Mouse (Mus musculus) liver, embryonic 12.5 days (tissue): ENCODE results near the gene Fam24a. TPM values are rescaled to one million over a fixed set of nuclear protein-coding genes. Genes with fewer than 3 reads are reported as not detected.

Source experiments
- ATAC-seq: fragments of 200-750 bp; cut with Nextera tagmentation; 2 replicates; pipeline ENCODE4 v1.8.0; 2017; ENCODE audit warnings: moderate number of reproducible peaks, mild to moderate bottlenecking, moderate library complexity
- H3K27ac ChIP-seq: fragments of 300-500 bp; sonication (generic); 2 replicates; pipeline ENCODE4 v1.5.1; 2016; ENCODE audit warnings: mild to moderate bottlenecking
- H3K27me3 ChIP-seq: fragments of 300-500 bp; sonication (generic); replicated peaks from 2 replicates; pipeline ENCODE4 v1.6.1; 2016; ENCODE audit warnings: mild to moderate bottlenecking, moderate library complexity
- H3K36me3 ChIP-seq: fragments of 300-500 bp; sonication (generic); 2 replicates; pipeline ENCODE4 v1.6.1; 2016; ENCODE audit warnings: mild to moderate bottlenecking, moderate library complexity
- H3K4me1 ChIP-seq: fragments of 300-500 bp; sonication (generic); 2 replicates; pipeline ENCODE4 v1.6.1; 2016
- H3K4me2 ChIP-seq: fragments of 300-500 bp; sonication (generic); 2 replicates; pipeline ENCODE4 v1.6.1; 2016; ENCODE audit warnings: mild to moderate bottlenecking, moderate library complexity
- H3K4me3 ChIP-seq: fragments of 300-500 bp; sonication (generic); 2 replicates; pipeline ENCODE4 v1.5.1; 2016; ENCODE audit warnings: mild to moderate bottlenecking, moderate library complexity
- H3K9ac ChIP-seq: fragments of 300-500 bp; sonication (generic); 2 replicates; pipeline ENCODE4 v1.6.1; 2016; ENCODE audit warnings: mild to moderate bottlenecking, moderate library complexity
- H3K9me3 ChIP-seq: fragments of 300-500 bp; sonication (generic); replicated peaks from 2 replicates; pipeline ENCODE4 v1.6.1; 2016; ENCODE audit warnings: mild to moderate bottlenecking, moderate library complexity
- WGBS: fragments of 180-500 bp; shearing (Covaris S2); methylation state at CpG from one replicate; pipeline ENCODE4 v1.1.7; 2016; ENCODE audit not compliant: insufficient replicate concordance; 5-methylcytosine and 5-hydroxymethylcytosine counted together
- polyA plus RNA-seq: library from polyadenylated mRNA; unstranded; fragments of >200 nt; fragmentation: Nextera tagmentation; extraction: Ambion mirVana; gene quantifications from 2 replicates; pipeline ENCODE4 v1.2.1, GENCODE M21; 2016

Fam24a gene
- polyA plus RNA-seq, result not detected in 2 replicates

DNA sequence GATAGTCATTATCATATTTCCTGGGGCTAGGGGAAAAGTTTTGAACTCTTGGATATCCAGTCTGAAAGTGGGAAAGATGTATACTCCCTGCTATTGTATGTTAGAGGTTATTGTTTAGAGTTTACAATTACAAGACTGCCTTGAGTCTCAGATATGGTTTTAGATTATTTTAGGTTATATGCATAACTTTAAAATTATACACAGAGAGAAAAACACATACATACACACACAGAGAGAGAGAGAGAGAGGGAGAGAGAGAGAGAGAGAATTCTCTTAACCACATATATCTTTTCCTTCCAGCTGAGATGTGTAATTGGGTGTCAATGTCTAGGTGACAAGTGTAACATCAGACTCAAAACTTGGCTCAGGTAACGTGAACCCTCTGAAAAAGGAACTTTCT lies at the start of gene Fam24a:
Fam24a (plus strand) TSS at position 301 of the 400 bp plus-strand sequence.
- Histone ChIP-seq H3K9me3 (no peaks in the 10 kb centered on the region), H3K4me1 (no peaks in the 10 kb centered on the region), H3K36me3 (peaks cover 7% of the 10 kb centered on the region), H3K27ac (no peak within 1 kb of the TSS), H3K27me3 (no peaks in the 10 kb centered on the region), H3K4me2 (no peak within 1 kb of the TSS), H3K9ac (no peak within 1 kb of the TSS), H3K4me3 (no peak within 1 kb of the TSS)
- no peak for ATAC-seq
- 49% methylated on average over 1 of the region's 1 CpGs for WGBS

DNA sequence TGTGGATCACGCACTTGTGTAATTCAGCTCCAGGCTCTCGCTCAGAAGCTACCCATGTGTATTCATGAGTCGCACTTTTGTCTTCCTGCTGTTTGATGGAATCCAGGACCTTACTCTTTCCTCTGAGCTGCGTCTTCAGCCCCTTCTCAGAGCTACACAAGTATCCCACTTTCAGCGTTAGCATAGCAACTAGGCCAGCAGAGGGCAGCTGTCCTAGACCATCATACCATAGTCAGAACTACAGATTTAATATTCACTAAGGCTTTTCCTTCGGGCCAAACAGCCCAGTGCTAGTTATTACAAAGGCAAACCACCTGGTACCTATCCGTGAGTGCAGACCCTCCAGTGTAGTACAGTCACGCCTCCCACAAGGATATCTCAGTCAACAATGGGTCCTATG lies 36.5 kb upstream of the Fam24a start:
- H3K36me3 ChIP-seq, result no peaks in the 10 kb centered on the region
- H3K4me2 ChIP-seq, result no peak overlapping the region
- no peak overlapping the region for H3K9ac ChIP-seq
- ATAC-seq, result no peak
- no peak overlapping the region for H3K27ac ChIP-seq
- no peaks in the 10 kb centered on the region for H3K4me1 ChIP-seq
- WGBS, result 63% methylated on average over 8 of the region's 8 CpGs
- no peak overlapping the region for H3K4me3 ChIP-seq
- H3K27me3 ChIP-seq, result no peaks in the 10 kb centered on the region
- H3K9me3 ChIP-seq, result no peaks in the 10 kb centered on the region

DNA sequence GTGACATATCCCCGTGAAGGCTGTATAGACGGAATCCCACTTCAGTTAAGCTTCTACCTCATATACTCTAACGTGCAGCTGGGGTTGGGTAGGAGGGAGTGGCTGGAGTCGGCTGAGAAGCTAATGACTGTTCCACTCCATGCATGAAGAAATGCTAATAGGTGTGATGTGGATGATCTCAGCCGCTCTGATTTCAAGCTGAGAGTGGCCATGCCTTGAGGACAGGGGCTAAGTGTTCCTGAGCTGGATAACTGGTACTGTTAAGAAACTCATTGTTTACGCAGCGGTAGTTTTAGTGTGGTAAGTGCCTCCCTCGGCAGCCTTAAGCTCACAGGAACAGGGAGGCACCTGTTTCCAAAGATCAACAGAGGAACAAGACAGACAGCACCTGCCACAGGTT lies 30.3 kb upstream of the Fam24a start:
- Histone ChIP-seq H3K27ac (no peak overlapping the region), H3K4me2 (no peak overlapping the region), H3K9me3 (no peaks in the 10 kb centered on the region), H3K4me3 (no peak overlapping the region), H3K36me3 (no peaks in the 10 kb centered on the region), H3K4me1 (no peaks in the 10 kb centered on the region), H3K9ac (no peak overlapping the region), H3K27me3 (no peaks in the 10 kb centered on the region)
- WGBS, result 60% methylated on average over 8 of the region's 8 CpGs
- no peak for ATAC-seq

DNA sequence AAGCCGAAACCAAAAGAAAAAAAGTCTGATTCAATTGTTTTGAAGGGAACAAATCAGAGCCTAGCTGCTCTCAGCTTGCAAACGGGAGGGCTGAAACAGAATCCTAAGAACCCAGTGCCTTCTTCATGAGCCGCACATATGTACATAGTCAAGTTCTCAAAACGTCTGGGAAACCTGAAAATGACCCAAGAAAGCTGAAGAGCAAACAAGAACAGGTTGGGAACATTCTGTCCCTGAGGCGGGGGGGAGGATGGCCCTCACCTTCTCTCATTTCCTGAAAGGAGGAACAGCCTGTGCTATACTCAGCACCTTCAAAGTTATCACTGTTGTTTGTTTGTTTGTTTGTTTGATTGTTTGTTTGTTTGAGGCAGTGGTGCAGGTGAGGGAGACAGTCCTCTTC lies 26.9 kb upstream of the Fam24a start:
- no peaks in the 10 kb centered on the region for H3K36me3 ChIP-seq
- H3K4me3 ChIP-seq, result no peak overlapping the region
- no peak overlapping the region for H3K4me2 ChIP-seq
- no peak overlapping the region for H3K9ac ChIP-seq
- WGBS, result 59% methylated on average over 5 of the region's 5 CpGs
- no peaks in the 10 kb centered on the region for H3K4me1 ChIP-seq
- H3K27me3 ChIP-seq, result no peaks in the 10 kb centered on the region
- H3K27ac ChIP-seq, result no peak overlapping the region
- ATAC-seq, result no peak
- H3K9me3 ChIP-seq, result no peaks in the 10 kb centered on the region

DNA sequence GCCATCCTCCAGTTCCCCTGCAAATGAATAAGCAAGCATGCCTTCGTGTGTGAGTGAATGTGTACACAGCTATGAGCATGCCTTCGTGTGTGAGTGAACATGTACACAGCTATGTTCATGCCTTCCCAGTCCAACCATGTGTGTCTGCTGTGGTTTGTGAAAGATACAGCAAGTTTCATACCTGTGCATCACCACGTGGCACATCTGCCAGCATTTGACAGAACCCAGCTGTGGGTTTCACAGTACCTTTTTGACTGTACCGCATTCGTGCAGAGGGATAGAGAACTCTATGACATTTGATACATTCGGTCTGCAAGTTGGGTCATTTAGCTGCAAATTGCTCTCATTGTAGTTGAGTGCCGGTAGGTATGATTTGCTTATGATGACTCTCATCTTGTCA lies 19.2 kb upstream of the Fam24a start:
- Histone ChIP-seq H3K27ac (no peak overlapping the region), H3K36me3 (no peaks in the 10 kb centered on the region), H3K9ac (no peak overlapping the region), H3K4me1 (no peaks in the 10 kb centered on the region), H3K4me3 (no peak overlapping the region), H3K9me3 (no peaks in the 10 kb centered on the region), H3K4me2 (no peak overlapping the region), H3K27me3 (no peaks in the 10 kb centered on the region)
- ATAC-seq, result no peak
- WGBS, result 63% methylated on average over 7 of the region's 7 CpGs

DNA sequence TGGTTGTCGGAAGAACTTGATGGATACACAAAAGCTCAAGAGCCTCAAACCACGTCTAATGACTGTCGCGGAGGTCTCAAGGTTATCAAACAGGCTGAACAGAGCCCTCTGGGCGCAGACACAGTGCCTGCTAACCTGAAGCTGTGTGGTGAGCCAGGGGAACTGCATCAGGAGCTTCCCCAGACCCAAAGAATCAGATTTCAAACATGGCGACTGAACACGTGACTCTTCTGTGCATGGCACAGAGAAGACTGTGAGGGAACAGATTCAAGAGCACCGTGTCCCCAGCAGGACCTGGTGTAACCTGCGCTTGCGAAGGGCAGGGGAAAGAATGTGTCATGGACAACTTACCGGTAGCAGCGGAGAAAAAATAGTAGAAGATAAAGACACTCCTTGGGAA lies 16.1 kb upstream of the Fam24a start:
- H3K36me3 ChIP-seq, result no peaks in the 10 kb centered on the region
- H3K4me2 ChIP-seq, result no peak overlapping the region
- ATAC-seq, result no peak
- no peaks in the 10 kb centered on the region for H3K9me3 ChIP-seq
- H3K9ac ChIP-seq, result no peak overlapping the region
- H3K27ac ChIP-seq, result no peak overlapping the region
- 51% methylated on average over 12 of the region's 12 CpGs for WGBS
- no peak overlapping the region for H3K4me3 ChIP-seq
- H3K4me1 ChIP-seq, result no peaks in the 10 kb centered on the region
- H3K27me3 ChIP-seq, result no peaks in the 10 kb centered on the region

DNA sequence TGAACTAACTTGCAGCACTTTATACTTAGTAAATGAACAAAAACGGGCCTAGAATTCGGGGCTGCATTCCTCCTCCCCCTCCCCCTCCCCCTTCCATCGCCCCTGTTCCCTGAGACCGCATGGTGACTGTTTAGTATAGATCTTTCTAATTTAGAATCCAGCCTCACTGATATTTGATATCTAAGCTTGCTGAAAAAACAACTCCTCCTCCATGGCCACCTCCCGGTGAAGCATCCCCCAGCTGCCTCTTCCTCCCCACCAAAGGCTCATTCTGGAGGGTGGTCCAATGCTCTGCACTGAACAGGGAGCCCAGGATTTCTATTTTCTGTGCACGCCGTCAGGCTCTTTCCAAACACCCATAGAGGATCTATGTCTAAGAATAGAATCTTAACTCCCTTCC lies 15.3 kb upstream of the Fam24a start:
- no peak for ATAC-seq
- 70% methylated on average over 5 of the region's 7 CpGs for WGBS

DNA sequence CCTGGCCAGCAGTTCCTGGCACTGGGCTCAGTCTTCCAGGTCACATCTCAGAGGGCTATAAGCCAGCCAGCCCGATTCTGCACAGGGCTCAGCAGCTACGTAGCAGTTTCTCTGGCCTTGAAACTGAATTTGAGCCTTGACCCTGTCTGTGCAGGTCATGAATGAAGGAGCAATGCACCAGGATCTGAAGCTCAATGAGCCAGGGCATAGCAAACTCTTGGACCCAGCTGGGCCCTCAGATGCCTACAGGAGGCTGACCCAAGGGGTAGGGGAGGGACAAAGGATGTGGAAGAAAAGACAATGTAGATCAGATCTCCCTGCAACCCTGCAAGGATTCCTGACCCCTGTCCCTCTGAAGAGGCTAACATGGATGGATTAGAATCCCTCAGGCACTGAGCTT lies 11.5 kb upstream of the Fam24a start, which contains the start of gene Cuzd1:
Cuzd1 (minus strand) TSS at position 101 of the 400 bp plus-strand sequence.
- 80% methylated on average over 2 of the region's 2 CpGs for WGBS
- Histone ChIP-seq H3K4me2 (no peak within 1 kb of the TSS), H3K27ac (no peak within 1 kb of the TSS), H3K36me3 (no peaks in the 10 kb centered on the region), H3K4me3 (no peak within 1 kb of the TSS), H3K9ac (no peak within 1 kb of the TSS), H3K27me3 (no peaks in the 10 kb centered on the region), H3K9me3 (no peaks in the 10 kb centered on the region), H3K4me1 (no peaks in the 10 kb centered on the region)
- no peak for ATAC-seq

More for the DNA sequence above, 15.3 kb upstream of the Fam24a start:
- Histone ChIP-seq H3K27me3 (no peaks in the 10 kb centered on the region), H3K4me2 (no peak overlapping the region), H3K36me3 (no peaks in the 10 kb centered on the region), H3K9me3 (no peaks in the 10 kb centered on the region), H3K4me3 (no peak overlapping the region), H3K4me1 (no peaks in the 10 kb centered on the region), H3K27ac (no peak overlapping the region), H3K9ac (no peak overlapping the region)

DNA sequence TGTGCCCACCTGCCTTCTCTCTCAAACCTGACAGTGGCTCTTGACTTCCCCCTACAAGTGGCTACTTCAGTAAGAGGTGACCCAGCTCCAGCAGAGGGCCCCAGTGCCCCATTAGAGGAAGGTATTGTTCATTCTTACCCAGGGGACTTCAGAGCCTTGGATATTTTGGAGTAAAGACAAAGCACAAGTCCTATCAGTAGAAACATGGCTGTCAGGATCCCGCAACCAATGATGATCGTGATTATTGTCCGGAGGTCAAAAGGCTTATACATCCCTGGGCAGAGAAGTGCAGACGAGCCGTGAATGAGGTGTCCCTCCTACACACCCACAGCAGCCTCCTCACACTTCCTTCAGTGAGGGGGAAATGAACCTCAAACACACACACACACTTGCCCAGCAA lies 6.6 kb upstream of the Fam24a start:
- Histone ChIP-seq H3K27ac (no peak overlapping the region), H3K4me2 (no peak overlapping the region), H3K4me3 (no peak overlapping the region), H3K36me3 (no peaks in the 10 kb centered on the region), H3K9me3 (no peaks in the 10 kb centered on the region), H3K9ac (no peak overlapping the region), H3K27me3 (no peaks in the 10 kb centered on the region), H3K4me1 (no peaks in the 10 kb centered on the region)
- 70% methylated on average over 5 of the region's 5 CpGs for WGBS
- no peak for ATAC-seq

DNA sequence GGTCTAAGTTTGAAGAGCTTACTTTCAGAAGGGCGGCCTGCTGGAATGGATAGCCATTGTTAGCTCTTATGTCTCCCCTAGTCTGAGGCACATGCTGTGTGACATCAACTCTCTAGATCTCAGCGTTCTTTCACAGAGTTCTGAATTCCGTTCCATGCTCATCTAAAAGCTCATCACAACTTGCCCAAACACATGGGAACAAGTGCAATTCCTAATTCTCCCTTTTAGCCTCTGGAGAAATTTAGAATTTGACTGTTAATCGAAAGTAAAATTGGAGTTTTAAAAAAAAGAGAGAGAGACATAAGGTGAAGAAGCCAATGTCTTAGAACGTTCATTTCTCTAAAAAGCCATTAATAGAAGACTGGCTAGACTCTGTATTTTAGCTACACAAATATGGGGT lies 4.2 kb upstream of the Fam24a start, which contains the start of gene Fam24b:
Fam24b (minus strand) TSS at position 101 of the 400 bp plus-strand sequence.
- no peak within 1 kb of the TSS for H3K4me2 ChIP-seq
- H3K27me3 ChIP-seq, result no peaks in the 10 kb centered on the region
- H3K4me1 ChIP-seq, result no peaks in the 10 kb centered on the region
- no peak within 1 kb of the TSS for H3K9ac ChIP-seq
- 71% methylated on average over 5 of the region's 5 CpGs for WGBS
- no peaks in the 10 kb centered on the region for H3K36me3 ChIP-seq
- ATAC-seq, result no peak
- no peak within 1 kb of the TSS for H3K4me3 ChIP-seq
- H3K9me3 ChIP-seq, result no peaks in the 10 kb centered on the region
- no peak within 1 kb of the TSS for H3K27ac ChIP-seq

DNA sequence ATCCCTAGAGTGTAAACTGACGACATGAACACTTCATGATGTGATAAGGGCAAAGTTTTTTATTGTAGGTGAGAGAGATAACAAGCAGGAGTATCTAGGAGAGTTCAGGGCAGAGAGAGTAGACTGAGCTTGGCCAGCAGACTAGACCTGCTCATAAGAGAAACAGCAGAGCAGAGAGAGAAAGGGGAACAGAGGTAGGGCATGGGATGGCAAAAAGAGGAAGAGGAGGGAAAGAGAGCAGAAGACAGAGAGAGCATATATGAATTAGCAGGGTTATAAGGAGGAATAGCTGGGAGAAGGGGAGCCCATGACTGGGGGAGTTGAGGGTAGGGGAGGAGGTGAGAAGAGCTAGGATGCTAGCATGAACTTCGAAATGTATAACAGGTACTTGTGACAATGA lies 2.0 kb upstream of the Fam24a start:
- Histone ChIP-seq H3K9ac (no peak overlapping the region), H3K27me3 (no peaks in the 10 kb centered on the region), H3K4me2 (no peak overlapping the region), H3K27ac (no peak overlapping the region), H3K4me3 (no peak overlapping the region), H3K36me3 (no peaks in the 10 kb centered on the region), H3K9me3 (no peaks in the 10 kb centered on the region), H3K4me1 (no peaks in the 10 kb centered on the region)
- no peak for ATAC-seq
- 46% methylated on average over 2 of the region's 2 CpGs for WGBS

DNA sequence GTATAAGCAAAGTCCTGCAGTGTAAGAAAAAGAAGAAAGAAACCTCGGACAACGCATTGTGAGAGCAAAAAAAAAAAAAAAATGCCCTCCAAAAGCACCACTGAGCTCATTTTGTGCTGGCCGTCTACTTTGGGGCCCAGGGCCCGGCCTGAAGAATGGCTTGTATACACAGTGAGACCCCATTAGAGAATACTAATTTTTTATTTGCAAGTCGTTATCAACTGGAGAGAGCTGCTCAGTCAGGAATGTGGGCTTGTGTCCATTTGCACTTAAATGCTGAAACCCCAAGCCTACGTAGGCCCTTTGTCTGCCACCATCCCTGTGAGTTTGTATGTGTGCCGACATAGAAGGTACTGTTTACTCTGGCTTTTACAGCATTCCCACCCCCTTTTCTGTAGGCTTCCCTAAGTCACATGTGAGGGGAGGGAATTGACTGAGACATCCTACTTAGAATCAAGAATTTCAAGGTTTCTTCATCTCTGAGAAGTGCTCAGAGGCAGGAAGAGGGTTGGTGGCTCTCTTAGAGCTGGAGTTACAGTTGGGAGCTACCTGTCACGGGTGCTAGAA lies 3.9 kb downstream of the Fam24a start:
- H3K4me2 ChIP-seq, result no peak overlapping the region
- H3K27me3 ChIP-seq, result no peaks in the 10 kb centered on the region
- WGBS, result 72% methylated on average over 8 of the region's 8 CpGs
- no peak overlapping the region for H3K9ac ChIP-seq
- ATAC-seq, result no peak
- H3K4me3 ChIP-seq, result no peak overlapping the region
- H3K9me3 ChIP-seq, result no peaks in the 10 kb centered on the region
- no peak overlapping the region for H3K27ac ChIP-seq
- H3K36me3 ChIP-seq, result peaks cover 44% of the 10 kb centered on the region
- H3K4me1 ChIP-seq, result no peaks in the 10 kb centered on the region
